Mouse (Mus musculus) lung, postnatal 10 days (tissue): ENCODE data around the gene Olfr322.
"Not testable (repeated sequence)": the region's sequence is repeated elsewhere in the genome, so short reads cannot be mapped to it uniquely, and the experiment has no call there.

Experiments
- DNase-seq: peaks from one replicate; pipeline ENCODE4 v3.0.0; 2021

The Olfr322 gene

DNA sequence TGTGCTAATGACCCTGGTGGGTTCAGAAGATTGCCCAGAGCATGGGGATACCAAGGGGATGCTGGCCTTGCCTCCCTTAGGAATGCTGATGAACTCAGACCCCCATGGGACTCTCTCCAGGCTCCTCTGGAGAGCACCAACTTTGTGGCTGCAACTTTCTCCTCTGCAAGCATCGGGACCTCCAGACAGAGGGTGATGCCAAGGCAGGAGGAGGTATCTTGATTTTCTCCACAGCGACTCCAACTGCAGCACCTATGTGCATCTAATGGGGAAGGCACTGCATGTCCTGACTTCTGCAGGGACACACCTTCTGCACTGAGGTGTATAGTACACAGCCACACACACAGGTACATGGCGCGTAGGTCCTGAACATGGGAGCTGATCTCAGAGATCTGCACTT, at the start of gene Olfr322:
Gene Olfr322, plus strand, starts transcription at position 187 of the 400 bp plus-strand sequence.
- no peak for DNase-seq

DNA sequence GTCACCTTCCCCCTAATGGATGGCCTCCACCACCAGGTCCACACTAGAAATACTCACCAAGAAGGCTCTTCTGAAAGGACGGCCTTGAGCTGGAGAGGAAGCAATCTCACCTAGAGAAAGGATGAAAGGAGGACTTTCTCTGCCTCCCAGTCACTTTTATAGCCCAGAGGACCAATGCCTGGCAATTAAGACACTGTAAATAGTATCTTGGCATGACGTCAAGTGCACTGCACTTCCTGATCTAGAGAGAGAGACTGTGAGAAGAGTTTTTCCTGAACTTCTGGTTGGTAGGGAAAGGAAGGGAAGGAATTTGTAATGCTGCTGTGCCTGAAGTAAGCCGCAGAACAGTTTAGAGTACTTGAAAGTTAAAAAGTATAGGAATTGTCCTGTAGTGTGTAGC, 45.2 kb upstream of the Olfr322 start:
- DNase-seq, result no peak

DNA sequence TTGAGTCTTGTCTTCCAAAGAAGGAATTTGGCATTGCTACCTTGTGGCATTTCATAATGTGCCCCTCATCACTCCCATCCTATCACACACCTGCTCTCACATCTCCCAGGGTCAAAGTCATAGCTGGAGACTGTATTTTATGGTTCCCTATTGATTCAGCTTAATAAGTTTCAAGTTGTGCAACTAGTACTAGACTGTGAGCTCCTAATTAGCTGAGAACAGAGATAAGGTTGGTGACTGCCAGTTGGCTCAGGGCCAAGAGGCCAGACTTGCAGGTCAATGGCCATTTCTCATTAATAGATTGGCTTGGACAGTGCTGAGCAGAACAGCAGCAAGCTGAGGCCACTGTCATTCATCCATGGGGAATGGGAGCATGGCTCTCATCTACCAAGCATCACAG, 44.1 kb upstream of the Olfr322 start:
- peak; percentile 32 for DNase-seq

DNA sequence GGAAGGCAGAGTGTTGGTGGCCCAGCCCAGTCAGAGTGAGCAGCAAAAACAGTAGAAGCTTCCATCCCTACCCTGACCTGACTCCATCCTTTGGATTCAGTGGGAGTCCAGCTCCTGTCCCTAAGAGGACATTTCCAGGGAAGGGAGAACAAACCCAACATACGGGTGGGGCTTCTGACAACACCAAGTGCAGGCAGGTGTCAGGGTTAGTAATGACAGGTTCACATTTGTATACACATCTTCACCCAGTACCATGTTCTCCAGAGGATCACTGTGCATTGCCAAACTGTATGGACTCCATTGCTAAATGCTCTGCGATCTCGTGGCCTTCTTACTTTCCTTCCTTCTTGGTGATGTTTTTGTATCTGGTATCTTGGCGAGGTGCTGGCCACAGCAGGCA, 42.6 kb upstream of the Olfr322 start, which contains the start of gene 2210407C18Rik:
Gene 2210407C18Rik, minus strand, starts transcription at position 101 of the 400 bp plus-strand sequence.
- DNase-seq, result no peak

DNA sequence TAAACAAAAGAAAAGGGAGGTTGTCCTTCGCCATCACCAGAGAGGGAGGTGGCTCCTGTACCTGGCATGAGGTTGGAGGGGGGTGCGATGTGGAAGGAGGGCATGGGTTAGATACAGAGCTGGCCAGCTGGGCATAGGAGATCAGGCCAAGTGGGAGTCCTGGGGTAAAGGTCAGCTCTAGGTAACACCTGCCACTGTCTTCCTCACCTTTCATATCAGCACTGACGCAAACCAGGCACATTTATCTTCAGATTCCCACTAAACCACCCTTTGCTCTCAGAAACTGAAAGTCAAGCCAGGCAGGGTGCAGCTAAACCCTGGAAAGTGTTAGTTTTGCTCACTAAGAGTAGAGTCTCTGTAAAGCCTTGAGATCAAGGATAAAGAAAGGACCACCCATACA, 40.2 kb upstream of the Olfr322 start:
- no peak for DNase-seq

DNA sequence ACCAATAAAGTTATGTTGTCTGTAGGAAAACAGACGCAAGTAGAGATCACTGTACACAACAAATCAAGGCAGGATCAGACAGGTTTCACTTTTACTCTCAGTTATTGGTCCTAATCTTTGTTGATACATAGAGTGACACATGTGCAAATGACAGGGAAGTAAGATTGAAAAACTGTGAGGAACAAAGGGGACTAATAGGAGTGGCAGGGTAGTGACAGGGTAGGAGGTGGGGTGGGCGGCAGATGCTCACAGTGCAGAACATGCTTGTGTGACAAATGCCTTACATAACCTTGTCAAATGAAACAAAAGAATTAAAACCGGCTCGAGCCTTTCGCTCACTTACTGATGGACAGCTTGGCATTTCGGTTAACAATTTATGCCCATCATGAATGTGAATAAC, 39.8 kb upstream of the Olfr322 start:
- DNase-seq, result no peak

DNA sequence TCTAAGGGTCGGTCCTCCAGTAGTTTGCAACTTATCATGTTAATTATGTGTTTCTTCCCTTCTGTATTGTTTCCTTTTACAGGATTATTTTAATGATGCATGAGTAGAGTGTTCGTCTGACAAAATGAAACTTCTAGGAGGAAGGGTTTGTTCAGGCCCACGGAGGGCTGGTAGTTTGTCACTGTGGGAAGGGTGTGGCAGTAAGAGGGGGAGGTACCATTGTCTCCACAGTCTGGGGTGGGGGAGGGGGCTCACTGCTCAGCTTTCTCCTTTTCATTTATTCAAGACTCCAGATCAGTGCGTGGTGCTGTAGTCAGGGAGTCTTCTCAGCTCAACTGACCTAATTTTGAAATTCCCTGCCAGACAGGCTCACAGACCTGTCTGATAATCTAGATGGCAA, 32.4 kb upstream of the Olfr322 start:
- DNase-seq, result no peak

DNA sequence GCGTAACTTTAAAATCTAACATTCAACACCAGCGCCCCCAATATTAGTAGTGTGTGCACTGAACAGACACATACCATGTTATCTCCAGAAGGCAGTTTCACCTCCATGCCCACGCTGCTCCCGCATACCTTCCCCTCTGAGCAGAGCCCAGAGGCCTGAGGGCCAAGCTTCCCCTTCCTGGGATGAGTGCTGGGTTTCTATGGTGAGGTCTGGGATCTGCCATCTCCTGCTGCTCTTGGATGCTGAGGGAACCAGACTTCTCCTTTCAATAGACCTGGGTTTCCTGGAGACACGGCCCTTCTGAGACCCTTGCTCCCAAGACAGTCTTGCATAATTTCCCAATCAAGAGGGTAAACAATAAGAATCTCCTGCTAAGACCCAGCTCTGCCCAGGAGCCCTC, 28.2 kb upstream of the Olfr322 start, which contains the start of gene Olfr323:
Gene Olfr323, minus strand, starts transcription at position 101 of the 400 bp plus-strand sequence.
- no peak for DNase-seq

DNA sequence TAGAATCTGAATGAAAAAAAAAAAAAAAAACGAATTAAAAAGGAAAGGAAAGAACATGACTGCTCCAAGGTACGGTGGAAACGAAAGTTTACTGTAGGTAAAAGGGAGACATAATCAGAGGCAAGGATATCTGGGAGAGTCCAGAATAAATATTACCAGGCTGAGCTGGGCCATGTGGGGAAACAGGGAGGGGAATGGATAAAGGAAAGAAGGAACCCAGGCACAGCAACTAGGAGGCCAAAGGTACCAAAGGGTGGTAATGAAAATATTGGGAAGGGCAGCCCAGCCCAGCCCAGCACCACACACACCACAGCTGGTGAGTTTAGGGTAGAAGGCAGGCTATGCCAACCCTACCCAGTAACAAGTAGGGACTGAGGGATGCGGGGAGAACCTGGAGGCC, 23.7 kb upstream of the Olfr322 start:
- DNase-seq, result no peak

DNA sequence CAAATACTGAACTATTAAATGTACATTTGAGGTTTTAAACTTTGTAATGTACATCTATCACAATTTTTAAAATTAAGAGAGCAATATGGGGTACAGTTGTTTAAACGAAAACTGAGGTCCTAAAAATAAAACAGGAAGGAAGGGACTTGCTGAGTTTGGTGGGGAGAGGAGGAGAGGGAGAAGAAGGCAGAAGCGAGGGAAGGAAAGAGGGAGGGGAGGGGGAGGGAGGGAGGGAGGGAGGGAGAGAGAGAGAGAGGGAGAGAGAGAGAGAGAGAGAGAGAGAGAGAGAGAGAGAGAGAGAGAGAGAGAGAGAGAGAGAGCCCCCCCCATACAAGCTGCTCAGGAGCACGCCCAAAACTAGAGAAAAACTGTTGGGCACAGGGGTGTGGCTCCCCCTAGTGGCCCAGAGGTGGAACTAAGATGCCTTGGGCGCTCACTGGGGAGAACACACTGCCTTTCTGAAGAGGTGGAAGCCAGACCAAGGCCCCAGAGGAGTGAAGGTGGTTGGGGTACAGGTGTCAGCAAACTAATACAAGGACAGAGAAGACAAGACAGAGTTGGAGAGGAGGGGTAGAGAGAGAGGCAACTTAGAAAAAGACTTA, 22.1 kb upstream of the Olfr322 start:
- peak; percentile 48 for DNase-seq

DNA sequence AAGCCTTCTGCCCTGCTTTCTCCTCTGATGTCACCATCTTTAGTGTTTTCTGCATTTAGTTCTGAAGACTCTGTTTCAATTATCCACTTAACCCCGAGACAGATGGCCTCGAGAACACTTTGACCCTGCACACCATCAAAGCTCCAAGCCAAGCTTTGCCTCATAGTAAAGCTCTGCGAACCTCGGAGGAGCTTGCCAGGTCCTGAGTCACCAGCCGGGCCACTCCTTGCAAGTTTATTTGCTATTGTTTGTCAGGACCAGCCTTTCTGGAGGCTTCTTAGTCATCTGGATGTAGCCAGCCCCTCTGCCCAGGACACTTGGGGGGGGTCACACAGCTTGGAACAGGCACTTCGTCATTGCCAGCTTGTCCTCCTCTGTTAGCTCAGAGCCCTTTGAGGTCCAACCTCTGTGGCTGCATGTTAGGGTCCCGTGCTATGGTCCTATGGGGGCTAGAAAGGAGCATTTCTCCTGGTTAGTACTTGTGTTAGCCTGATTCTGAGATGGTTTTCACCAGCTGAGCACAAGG, 20.3 kb upstream of the Olfr322 start:
- no peak for DNase-seq

DNA sequence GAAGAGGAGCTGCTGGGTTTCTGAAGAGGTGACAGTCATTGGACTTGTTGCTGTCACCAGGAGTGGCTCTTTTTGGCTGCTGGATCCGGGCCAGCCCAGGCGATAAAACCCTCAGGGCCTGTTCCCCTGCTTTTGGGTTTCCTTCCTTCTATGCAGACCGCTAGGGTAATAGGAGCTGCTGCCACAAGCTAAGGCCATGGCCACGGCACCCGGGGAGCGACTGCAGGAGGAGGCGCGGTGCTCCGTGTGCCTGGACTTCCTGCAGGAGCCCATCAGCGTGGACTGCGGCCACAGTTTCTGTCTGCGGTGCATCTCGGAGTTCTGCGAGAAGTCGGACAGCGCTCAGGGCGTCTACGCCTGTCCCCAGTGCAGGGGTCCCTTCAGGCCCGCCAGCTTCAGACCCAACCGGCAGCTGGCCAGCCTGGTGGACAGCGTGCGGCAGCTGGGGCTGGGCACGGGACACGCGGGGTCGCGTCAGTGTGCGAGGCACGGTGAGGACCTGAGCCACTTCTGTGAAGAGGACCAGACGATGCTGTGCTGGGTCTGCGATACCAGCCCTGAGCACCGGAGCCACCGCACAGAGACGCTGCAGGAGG, 18.2 kb upstream of the Olfr322 start, which contains the start of gene Trim58:
Gene Trim58, plus strand, starts transcription at position 194 of the 596 bp plus-strand sequence.
- DNase-seq, result peak; percentile 6

DNA sequence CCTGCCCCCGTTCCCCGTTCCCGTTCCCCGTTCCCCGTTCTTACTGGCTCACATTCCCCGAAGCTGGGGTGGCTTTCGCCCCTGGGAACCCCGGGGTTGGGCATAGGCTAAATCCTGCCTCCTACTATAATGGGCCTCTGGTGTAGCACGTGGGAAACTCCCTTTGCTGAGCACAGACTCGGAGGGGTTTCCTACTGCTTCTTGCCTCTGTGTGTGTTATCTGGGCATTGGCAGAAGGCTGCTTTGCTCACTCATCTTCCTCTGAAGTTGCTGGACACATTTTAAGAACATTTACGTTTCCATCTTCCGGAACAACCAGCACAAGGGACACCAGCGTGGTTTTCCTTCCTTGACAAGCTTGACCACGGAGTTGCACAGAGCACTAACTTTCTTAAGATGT, 17.5 kb upstream of the Olfr322 start:
- no peak for DNase-seq

DNA sequence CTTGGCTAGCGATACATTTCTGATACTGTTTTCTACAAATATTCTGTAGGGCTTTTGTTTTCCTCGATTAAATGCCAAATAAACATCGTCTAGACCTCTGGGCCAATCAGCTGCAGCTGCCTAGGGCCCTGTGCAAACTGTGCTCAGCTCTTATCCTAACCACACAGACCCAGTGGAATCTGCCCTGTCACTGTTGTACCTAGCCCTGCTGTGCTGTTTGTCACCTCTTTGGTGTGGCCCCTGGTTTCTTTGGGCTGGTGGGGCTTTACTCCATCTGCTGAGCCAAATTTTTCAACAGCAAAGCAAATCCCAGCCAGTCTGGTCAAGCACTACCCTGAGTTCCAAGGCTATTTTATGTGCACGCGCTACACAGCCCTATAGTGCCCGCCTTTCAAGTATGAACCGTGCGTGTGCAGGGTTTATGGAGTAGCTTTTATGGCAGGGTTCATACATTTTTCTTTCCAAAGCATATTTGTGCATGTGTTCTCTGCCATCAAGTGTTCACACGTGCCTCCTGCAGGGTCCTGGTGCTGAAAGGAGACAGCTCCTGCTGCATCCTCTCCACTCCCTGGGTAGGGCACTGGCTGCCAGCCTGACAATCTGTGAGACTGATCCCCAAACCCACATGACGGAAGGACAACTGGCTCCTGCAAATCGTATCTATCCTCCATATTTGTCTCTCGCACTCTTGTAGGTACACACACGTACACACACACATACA, 16.8 kb upstream of the Olfr322 start:
- DNase-seq, result no peak

DNA sequence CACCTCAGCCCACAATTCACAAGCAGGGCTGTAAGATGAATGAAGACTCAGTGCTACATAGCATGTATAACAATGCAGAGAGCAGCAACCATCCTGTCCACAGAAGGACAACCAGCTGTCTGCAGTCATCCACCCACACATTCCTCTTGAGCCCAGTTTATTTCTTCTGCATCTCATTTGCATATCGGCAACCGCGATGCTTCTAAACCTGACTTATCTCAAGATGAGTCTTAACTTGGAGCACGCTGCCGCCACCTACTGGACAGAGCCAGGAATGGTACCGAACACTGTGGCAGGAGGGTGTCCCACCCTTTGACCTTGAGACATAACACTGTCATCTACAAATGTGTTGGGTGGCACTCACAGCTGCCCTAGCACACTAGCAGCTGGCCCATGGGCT, 15.2 kb upstream of the Olfr322 start:
- peak; percentile 17 for DNase-seq

DNA sequence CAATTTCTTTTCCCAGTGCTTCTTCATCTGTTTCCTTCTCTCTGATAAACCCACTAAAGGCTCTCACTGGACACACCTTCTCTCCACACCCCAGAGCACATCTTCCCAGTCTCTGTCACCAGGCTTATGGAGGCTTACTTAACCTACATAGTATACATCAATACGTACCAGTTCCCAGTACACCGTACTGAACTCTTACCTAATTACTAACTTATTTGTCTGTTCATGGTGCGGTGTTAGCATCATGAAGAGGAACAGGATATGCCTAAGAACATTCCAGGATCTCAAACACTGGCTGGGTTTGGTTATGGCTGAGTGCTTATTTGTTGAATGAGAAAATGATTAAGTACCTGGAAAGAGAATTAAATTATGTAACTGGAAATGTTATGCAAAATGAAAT, 3.4 kb upstream of the Olfr322 start:
- no peak for DNase-seq

DNA sequence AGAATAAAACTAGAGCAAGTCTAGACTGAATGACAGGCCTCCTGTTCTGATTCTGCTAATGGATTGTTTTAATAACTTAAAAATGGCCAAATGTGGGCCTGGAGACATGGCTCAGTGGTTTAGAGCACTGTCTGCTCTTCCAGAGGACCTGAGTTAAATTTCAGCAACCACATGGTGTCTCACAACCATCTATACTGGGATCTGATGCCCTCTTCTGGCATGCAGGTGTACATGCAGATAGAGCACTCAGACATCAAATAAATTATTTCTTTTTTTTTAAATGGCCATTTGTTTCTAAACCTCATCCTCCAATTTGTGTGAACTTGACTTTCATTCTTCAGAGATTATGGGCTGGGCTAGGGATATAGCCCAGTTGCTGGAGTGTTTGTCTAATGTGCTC, 10.7 kb downstream of the Olfr322 start:
- no peak for DNase-seq

DNA sequence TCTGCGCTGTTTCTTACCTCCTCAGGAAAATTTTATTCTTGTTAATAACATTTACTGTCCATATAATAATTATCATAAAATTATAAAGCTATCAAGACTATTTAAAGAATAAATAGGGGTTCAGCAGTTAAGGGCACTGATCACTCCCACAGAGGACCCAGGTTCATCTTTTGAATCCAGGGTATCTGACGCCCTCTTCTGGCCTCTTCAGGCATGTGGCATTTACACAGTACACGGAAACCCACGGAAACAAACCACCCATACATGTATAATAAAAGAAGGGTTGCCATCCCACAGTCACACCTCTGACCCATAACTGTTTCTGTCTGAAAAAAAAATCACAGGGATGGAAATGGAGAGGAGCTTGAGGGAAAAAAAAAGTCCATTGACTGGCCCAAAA, 13.2 kb downstream of the Olfr322 start:
- DNase-seq, result no peak

DNA sequence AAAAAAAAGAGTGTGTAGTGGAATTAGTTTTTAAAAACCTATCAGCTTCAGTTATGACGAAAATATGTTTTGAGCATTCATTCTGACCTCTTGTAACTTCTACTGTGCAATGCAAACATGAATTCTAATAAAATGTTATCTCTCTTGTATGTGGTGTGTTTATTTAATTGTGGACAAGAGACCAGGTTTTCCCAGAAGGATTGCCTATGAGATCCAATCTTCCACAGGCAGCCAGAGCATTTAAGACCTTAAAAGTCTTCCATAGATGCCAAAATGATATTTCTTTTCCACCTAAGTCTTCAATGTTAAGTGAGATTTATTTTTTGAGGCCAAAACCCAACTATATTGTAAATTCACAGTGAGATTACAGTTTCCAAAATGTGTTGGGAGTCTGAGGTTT, 22.2 kb downstream of the Olfr322 start, which contains the start of gene Olfr320:
Gene Olfr320, plus strand, starts transcription at position 301 of the 400 bp plus-strand sequence.
- DNase-seq, result no peak

DNA sequence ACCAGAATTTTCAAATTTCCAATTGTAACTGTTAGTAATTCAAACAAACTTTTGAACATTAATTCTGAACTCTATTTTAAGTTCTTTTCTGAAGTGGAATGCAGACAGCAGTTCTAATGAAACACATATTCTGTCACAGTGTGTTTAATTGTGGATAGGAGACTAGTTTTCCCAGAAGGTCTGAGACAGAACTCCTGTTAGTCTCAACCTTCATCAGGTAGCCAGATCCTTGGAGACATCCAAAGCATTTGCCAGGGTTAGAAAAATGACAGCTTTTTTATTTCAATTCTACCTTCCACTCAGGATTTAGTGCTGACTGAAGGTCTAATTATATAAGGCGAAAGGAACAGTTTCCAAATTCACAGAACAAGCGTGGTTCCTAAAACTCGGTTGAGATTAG, 40.3 kb downstream of the Olfr322 start, which contains the start of gene Olfr319:
Gene Olfr319, plus strand, starts transcription at position 301 of the 400 bp plus-strand sequence.
- DNase-seq, result no peak

DNA sequence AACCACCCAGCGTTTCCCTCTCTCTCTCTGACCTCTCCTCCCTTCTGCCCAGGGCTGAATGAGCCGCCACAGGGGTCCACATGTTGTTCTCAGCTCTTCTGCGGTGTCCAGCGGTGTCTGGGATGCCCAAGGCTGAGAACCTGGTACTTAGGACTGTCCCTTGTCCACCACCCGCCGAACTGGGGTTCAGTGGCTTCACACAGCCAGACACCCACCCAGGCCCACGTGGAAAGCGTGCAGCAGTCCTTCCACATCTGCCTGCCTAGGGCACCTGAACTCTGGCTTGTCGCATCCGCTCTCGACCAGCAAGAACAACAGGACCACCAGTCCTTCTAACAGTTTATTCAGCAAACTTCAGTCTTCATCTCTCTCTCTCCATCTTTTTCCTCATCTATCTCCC, 50.5 kb downstream of the Olfr322 start:
- DNase-seq, result no peak

DNA sequence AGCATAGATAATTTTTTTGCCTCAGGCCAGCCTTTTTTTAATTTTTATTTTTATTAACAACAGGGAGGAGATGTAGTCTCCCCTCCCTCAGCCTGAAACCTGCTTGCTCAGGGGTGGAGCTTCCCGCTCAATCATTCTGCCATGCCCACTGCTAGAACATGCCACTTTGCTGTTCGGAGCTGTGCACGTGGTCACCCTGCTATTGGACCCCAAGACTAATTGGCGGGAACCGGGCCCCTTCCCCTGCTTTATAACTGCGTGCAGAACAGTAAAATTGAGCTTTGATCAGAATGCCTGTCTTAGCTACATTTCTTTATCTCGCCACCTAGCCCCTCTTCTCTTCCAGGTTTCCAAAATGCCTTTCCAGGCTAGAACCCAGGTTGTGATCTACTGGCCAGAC, 59.1 kb downstream of the Olfr322 start:
- not testable (repeated sequence) for DNase-seq
